Mouse (Mus musculus): ENCODE measurements around the gene Egfl8.

Egfl8 gene

DNA sequence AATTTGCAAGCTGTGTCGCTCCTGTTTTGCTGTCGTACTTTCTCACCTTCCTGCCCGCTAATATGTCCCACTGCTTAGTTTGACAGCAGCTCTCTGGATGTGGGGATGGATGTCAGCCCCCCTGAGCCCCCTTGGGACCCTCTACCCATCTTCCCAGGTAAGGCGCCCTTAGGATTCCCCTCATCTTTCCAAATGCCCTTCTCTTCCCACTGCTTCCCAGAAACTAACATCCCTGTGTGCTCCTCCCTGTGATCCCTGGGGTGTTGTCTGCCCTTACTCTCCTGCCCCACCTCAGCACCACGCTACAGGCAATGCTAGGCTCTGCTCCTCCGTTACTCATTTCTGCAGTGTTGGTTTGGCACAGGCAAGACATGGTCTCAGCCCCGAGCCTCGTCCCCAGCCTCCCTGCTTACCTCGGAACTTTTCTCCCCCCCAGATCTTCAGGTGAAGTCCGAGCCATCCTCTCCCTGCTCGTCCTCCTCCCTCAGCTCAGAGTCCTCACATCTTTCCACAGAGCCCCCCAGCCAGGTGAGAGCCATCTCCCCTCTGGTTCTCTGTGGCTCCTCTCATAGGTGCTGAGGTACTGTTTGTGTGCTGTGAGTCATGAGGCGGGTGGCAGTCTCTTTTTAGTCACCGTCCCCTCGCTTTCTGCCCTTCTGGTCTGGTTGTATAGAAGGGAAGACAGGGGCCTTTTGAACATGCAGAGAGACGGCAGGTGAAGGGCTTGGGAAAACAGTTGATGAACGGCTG, 32.5 kb upstream of the Egfl8 start:
- in situ Hi-C loops (cut with MboI, MseI): loop anchor here (25.0 kb wide), 1 partner anchor 464 kb away; the partner anchor contains the start of genes Csnk2b, Gpank1, Ly6g5b and Ly6g5c

DNA sequence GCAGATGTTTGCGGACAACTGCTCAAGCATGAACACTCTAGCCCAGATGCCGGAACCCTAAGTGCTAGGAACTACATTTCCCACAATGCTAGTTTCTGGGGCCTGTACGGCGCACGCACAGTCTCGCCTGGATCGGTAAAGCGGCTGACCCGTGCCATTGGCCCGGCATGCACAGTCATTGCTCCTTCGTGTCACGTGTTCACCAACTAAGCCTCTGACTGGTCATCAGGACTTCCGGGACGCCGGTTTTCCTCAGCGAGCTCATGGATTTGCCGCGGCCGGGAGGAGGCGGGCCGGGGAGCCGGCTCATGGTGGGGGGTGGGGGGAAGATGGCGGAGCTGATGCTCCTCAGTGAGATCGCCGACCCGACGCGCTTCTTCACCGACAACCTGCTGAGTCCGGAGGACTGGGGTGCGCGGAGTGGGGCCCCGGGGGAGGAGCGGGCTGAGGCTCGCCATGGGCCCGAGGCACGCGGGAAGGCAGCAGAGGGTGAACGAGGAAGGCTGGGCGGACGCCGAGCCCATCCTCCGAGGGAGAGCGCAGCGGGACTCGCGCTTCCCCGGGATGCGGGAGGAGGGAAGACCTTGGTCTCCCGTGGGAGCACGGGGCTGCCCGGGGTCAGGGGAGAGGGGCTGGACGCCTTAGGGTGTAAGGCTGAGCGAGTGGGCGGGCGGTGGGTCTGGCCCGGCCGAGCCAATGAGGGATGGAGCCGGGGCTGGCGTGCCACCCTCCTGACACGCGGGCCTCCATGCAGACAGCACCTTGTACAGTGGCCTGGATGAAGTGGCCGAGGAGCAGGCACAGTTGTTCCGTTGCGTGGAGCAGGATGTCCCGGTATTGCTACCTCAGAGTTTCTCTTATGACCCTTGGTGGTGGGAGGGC, 31.4 kb upstream of the Egfl8 start, which contains the start of gene Atf6b:
Gene Atf6b, plus strand, starts transcription at position 241 of the 882 bp plus-strand sequence.
- in situ Hi-C loops (cut with MboI, MseI): loop anchor here (25.0 kb wide), 1 partner anchor 465 kb away; the partner anchor contains the start of genes Csnk2b, Gpank1, Ly6g5b and Ly6g5c

DNA sequence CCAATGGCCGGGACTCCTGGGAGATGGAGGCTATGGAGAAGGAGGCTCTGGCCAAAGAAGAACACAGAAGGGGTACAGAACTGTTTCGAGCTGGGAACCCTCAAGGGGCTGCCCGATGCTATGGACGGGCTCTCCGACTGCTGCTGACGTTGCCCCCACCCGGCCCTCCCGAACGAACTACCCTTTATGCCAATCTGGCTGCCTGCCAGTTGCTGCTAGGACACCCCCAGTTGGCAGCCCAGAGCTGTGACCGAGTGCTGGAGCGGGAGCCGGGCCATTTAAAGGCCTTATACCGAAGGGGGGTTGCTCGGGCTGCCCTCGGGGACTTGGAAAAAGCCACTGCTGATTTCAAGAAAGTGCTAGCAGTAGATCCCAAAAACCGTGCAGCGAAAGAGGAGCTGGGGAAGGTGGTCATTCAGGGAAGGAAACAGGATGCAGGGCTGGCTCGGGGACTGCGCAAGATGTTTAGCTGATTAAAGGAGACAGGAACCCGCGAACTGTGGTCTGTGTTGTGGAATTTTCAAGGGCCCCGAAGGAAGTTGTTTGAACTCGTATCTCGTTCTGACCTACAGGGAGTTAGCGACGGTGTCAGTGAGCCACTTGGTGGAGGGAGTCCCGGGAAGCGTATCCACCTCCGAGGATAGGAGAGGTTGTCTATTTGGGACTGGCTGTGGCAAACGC, 30.2 kb upstream of the Egfl8 start:
- in situ Hi-C loops (cut with MboI, MseI): loop anchor here (25.0 kb wide), 1 partner anchor 466 kb away; the partner anchor contains the start of genes Csnk2b, Gpank1, Ly6g5b and Ly6g5c

DNA sequence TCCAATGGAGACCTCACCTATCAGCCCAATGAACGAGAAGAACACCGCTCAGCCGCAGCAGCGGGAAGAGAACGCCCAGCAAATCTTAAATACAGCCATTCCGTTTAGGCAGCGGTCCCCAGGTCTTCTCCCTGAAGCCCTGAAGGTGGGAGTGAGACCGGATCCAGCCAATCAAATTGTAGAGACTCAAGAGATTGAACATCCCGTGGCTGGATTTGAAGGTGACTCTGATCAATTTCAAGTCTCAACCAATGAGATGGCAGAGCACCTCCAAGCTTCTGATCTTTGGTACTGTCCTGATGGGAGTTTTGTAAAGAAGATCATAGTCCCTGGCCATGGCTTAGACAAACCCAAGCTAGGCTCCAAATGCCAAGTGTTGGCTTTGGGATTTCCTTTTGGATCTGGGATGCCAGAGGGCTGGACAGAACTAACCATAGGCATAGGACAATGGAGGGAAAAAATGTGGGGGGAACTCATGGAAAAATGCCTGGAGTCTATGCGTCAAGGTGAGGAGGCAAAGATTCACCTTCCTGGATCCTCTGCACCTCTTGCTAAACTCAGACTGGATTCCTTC, 29.6 kb upstream of the Egfl8 start:
- in situ Hi-C loops (cut with MboI, MseI): loop anchor here (25.0 kb wide), 1 partner anchor 467 kb away; the partner anchor contains the start of genes Csnk2b, Gpank1, Ly6g5b and Ly6g5c

DNA sequence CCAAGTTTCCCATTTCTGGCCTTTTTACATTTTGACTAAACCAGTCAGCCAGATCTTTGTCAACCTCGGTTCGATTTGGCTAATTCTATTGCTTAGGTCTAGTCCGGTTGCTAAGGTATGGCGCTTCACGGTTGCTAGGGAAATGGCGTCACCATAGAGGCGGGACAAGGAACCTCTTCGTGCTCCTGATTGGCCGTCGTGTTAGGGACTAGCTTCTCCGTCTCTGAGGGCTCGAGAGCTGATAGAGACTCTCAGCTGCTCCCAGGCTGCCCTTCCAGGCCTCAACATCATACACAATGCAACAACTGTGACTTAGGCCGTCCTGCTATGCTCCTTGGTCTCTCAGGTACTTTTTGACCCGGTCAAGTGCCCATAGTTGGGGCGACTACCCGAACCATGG, 28.8 kb upstream of the Egfl8 start, which contains the start of gene Fkbpl:
Gene Fkbpl, plus strand, starts transcription at position 157 of the 400 bp plus-strand sequence.
- in situ Hi-C loops (cut with MboI, MseI): loop anchor here (25.0 kb wide), 1 partner anchor 468 kb away; the partner anchor contains the start of genes Csnk2b, Gpank1, Ly6g5b and Ly6g5c

DNA sequence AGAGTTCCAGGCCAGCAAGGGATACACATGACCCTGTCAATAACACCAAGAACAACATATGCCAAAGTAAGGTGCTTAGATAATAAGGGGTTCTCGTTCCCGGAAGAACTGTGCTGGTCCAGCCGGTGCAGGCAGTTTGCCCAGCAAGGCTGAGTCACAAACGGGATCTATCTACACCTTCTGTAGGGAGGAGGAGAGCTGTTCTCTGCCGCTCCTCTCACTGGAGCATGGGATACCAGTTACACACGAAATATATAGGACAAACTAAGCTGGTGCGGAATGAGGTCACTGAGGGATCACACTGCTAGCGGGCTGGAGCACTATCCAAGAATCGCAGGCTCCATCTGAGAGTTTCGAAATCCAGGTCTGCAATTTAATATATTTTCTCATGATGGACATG, 28.2 kb upstream of the Egfl8 start:
- in situ Hi-C loops (cut with MboI, MseI): loop anchor here (25.0 kb wide), 1 partner anchor 468 kb away; the partner anchor contains the start of genes Csnk2b, Gpank1, Ly6g5b and Ly6g5c

DNA sequence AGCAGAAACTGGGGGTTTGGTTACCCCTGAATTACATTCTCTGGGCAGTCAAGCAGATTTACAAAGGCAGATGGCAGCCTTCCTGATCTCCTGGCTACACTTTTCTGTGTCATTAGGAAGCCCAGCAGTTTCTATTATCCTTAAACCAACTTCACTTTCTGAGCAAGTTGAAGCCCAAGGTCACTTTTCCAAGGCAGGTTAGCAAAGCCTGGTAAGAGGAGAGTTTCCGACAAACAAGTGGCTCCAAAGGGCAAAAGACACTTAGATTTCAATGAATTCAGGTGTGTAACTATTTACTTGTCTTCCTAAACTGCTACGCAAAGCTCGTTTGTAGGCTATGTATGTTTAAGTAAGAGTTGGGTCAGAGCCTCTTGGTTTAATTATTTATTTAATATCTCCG, 27.6 kb upstream of the Egfl8 start:
- in situ Hi-C loops (cut with MboI, MseI): loop anchor here (25.0 kb wide), 1 partner anchor 469 kb away; the partner anchor contains the start of genes Csnk2b, Gpank1, Ly6g5b and Ly6g5c

DNA sequence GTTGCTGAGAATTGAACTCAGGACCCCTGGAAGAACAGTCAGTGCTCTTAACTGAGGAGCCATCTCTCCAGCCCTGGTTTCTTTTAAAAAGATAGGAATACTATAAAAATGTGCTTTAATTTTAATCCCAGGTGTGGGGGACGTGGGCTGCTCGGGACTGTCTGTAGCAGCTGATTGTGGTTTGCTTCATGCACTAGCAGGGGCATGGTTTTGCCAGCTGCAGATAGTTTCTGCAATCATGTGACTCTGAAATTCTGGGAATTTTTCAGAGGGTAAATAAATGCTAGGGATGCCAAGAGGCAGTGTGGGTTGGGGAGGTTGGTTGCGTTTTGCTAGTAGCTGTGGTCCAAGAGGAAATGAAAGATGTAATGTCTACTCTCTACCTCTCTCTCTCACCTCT, 26.2 kb upstream of the Egfl8 start:
- in situ Hi-C loops (cut with MboI, MseI): loop anchor here (25.0 kb wide), 1 partner anchor 470 kb away; the partner anchor contains the start of genes Csnk2b, Gpank1, Ly6g5b and Ly6g5c

DNA sequence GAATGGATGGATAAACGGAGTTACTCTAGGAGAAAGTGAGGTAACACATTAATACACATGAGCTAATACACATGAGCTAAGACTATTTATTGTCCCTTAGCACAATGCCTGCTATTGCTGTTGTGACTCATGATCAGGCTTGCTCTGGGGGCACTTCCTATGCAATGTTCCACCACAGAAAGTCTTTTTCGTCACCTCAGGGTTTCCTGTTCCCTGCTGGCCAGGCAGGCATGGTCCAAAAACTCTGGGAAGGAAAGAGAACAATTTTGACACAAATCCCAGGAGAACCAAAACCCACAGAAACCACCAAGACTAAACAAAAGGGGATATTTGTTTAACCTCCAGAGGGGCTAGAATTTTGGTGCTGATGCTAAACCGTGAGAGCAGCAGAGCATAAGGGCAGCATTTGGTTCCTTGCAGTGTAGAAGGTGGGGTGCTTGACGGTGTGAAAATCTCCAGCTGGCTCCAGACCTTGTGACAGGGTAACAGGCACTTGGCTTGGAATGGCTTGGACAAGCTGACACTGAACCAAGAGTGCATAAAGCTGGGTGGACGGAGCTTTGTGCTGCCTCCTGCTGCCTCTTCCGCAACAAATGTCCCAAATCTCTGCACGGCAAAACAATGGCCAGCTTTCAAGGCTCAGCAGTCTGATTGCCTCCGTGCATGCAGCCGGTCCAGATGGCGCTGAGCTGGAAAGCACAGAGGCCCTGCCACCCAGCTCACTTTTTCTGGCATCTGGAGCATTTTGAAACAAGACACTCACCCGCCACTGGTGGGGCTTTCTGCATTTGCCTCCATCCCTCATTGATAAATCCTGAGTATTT, 25.2 kb upstream of the Egfl8 start:
- in situ Hi-C loops (cut with MboI, MseI): loop anchor here (25.0 kb wide), 1 partner anchor 471 kb away; the partner anchor contains the start of genes Csnk2b, Gpank1, Ly6g5b and Ly6g5c

DNA sequence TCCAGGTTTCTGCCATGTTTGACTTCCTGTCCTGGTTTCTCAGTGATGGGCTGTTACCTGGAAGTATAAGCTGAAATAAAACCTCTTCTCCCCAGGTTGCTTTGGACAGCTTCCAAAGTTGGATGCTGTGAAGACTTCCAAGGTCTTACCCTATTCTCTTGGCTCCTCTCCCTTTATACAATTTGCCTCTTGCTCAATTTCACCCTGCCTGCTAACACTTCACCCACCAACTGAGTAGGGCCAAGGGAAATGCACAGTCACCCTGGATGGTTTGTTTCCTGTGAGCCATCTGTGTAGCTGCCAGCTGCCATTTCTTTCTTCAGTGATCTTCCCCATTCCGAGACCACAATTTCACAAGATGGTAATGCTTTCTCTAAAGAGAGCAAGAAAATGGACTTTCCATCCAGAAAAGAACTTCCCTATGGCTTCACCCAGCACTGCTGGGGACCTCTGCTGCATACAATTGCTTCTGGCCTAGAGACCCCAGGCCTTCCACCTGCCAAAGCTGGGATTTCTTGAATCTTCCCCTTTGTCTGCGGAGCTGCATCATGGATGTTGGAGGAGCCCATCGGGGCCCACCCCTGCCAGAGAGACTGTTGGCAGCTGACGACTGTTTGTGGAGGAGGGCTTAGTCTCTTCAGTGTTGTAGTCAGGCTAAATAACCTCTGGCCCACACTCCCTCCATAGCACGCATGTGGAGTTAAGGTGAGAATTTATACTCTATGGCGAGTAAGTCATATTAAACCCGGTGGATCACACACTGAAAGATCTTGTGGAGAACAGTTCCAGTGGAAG, 23.9 kb upstream of the Egfl8 start:
- in situ Hi-C loops (cut with MboI, MseI): loop anchor here (10.0 to 25.0 kb wide), 2 partner anchors 295 to 473 kb away; partner anchors contain the start of genes Csnk2b, Gpank1, Ly6g5b and Ly6g5c

DNA sequence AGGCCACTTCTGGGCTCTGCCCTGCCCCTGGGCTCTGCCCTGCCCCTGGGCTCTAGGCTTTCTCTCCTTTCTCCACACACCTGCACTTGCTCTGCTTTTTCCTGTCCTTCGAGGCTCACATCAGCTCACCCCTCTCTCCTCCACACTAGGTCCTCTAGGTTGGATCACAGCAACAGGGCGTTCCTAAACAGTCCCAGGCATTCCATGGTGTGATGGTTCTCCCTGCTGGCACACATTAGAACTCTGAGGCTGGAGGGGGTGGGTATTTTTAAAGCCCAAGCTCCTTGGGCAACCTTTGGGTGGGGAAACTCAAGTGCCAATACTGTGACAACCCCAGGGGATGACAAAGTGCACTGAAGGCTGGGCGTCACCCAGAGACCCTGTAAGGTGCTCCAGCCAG, 21.7 kb upstream of the Egfl8 start:
- in situ Hi-C loops (cut with MboI, MseI): loop anchor here (10.0 to 25.0 kb wide), 2 partner anchors 297 to 475 kb away; partner anchors contain the start of genes Csnk2b, Gpank1, Ly6g5b and Ly6g5c

DNA sequence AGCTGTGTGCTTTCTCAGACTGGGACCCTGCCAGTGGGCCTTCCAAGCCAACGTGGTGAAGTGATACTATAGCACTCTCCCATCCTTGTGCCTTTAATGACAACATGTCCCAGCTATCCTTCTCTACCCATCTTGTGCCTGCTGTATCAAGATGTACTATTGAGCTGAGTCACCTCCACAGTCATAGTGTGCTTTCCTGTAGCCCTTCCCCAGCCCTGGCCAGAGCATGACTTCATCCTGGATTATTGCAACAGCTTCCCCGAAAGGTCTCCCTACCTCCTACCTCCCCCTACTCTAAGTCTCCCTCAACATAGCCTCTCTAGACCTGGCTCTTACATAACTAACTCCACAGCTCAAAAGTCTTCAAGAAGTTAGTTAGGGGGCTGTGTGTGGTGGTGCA, 19.9 kb upstream of the Egfl8 start:
- in situ Hi-C loops (cut with MboI, MseI): loop anchor here (10.0 to 25.0 kb wide), 2 partner anchors 299 to 477 kb away; partner anchors contain the start of genes Csnk2b, Gpank1, Ly6g5b and Ly6g5c

DNA sequence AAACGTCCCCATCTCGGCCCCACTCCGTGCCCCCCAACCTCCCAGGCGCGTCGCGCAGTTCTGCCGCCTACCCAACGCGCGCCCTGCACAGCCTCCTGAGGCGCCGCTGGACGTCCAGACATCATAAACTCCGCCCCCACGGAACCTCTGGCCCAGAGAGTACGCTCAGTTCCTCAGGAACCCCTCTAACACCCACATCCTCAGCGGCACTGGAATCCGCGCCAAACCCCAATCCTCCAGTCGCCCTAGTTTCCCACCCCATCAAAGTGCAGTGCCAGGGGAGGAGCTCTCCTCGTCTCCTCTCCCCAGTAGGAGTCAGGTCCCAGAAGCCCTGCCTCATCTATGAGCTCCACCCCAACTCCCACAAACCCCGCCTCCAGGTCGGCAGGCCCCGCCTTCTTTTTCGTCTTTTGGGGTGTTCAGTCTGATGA, 16.5 kb upstream of the Egfl8 start:
- in situ Hi-C loops (cut with MboI, MseI): loop anchor here (10.0 to 25.0 kb wide), 2 partner anchors 303 to 480 kb away; partner anchors contain the start of genes Csnk2b, Gpank1, Ly6g5b and Ly6g5c

DNA sequence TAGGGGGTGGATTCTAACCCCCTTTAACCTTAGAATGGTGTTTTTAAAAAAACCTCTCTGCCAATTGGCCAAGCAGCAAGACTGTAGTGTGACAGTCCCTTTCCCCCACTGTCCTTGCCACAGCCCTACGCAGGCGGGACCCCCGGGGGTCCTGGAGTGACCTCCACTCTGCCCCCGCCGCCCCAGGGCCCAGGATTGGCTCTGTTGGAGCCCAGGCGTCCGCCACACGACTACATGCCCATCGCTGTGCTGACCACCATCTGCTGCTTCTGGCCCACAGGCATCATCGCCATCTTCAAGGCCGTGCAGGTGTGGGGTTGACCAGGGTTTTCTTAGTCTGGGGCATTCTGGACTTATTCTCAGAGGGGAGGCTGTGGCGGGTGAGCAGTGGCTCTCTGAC, 15.9 kb upstream of the Egfl8 start:
- in situ Hi-C loops (cut with MboI, MseI): loop anchor here (10.0 to 25.0 kb wide), 2 partner anchors 303 to 481 kb away; partner anchors contain the start of genes Csnk2b, Gpank1, Ly6g5b and Ly6g5c

DNA sequence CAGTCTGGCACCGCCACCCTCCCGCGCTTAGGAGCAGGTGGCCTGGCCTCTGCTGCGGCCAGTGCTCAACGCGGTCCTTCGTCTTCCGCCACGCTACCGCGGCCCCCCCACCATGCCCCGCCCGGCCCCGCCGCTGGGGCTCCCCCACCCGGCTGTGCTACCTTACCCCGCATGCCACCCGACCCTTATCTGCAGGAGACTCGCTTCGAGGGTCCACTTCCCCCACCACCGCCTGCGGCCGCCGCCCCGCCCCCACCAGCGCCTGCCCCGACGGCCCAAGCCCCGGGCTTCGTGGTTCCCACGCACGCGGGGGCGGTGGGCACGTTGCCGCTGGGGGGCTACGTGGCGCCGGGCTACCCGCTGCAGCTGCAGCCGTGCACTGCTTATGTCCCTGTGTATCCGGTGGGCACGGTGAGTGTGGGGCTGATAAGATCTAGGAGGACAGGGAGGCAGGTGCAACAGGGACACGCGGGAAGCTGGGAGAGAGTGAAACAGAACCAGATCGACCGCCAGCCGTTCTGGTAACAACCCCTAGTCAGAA, 15.1 kb upstream of the Egfl8 start:
- in situ Hi-C loops (cut with MboI, MseI): loop anchor here (10.0 to 25.0 kb wide), 2 partner anchors 304 to 481 kb away; partner anchors contain the start of genes Csnk2b, Gpank1, Ly6g5b and Ly6g5c

DNA sequence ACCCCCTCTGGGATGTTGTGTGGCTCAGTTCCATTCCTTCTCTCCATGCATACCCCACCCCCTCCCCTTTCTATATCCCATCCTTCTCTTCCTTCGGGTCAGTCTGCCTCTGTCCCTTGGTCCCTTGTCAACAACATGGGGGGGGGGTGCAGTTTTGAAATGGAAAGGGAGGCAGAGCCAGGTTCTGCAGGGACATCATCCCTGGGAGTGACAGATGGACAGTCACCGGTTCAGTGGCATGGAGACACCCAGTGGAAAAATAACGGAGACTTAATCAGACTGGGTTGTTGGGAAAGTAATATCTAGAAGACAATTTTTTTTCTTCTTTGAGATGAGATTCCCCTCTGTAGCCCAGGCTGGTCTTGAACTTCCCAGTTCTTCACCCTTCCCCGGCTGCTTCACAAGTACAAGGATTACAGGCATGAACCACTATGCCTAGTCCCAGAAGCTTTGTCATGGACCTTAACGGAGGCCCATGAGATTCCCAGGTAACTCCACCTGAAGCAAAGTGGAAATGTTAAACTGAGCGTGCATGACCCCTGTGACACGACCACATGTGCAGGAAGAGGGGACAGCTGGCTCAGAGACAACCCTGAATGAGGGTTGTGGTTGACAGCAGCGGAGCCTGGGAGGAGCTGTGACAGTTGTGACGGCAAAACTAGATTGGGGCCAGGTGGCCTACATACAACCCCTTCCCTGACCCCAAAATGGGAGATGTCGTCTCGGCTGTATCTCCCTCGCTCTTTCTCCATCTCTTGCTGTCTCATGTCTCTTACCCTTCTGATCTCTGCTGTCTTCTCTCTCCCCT, 14.2 kb upstream of the Egfl8 start:
- in situ Hi-C loops (cut with MboI, MseI): loop anchor here (10.0 to 25.0 kb wide), 2 partner anchors 305 to 482 kb away; partner anchors contain the start of genes Csnk2b, Gpank1, Ly6g5b and Ly6g5c

Data from T-helper 1 cell (primary cell).